Mouse (Mus musculus): ENCODE data around the gene Fam222b.

GRCm38 (mm10) chr11:78168541-78169468, 74.3 kb downstream of the Fam222b start:
- TF ChIP-seq CTCF (IDR thresholded peaks at IDR 0.05; ENCODE audit: extremely low read depth, insufficient read depth, insufficient read length, insufficient replicate concordance), result no peak
- no peak for TF ChIP-seq POLR2A (IDR thresholded peaks at IDR 0.05; ENCODE audit: low read depth, low read length)

Data from spleen, adult 2 months (tissue).